Mouse (Mus musculus) myocyte (in vitro differentiated cells): ENCODE measurements around the gene Zfr2.

Source experiments
- CEBPB ChIP-seq: IDR thresholded peaks from 2 replicates; pipeline ENCODE4 v1.6.1; 2011; ENCODE audit warnings: mild to moderate bottlenecking, moderate library complexity; ENCODE audit not compliant: poor library complexity, insufficient read depth, severe bottlenecking
- E2F4 ChIP-seq: IDR thresholded peaks from one replicate; pipeline ENCODE4 v1.6.1; 2011; ENCODE audit warnings: mild to moderate bottlenecking, control low read depth, moderate library complexity; ENCODE audit not compliant: insufficient read depth
- MAX ChIP-seq: IDR thresholded peaks from one replicate; pipeline ENCODE4 v1.6.1; 2011; ENCODE audit warnings: low read depth, mild to moderate bottlenecking, control low read depth
- MYOD1 ChIP-seq, 3 experiments: IDR thresholded peaks; one replicate each; pipeline ENCODE4 v1.6.1; 2011; ENCODE audit warnings: control low read depth in 2 of 3, low read depth in 2 of 3, mild to moderate bottlenecking in 2 of 3, moderate library complexity in 1 of 3; ENCODE audit not compliant: insufficient read length in 2 of 3, control insufficient read depth in 1 of 3
- MYOG ChIP-seq, 3 experiments: IDR thresholded peaks; one replicate each; pipeline ENCODE4 v1.6.1; 2011; ENCODE audit warnings: control low read depth in 2 of 3, low read depth in 2 of 3, mild to moderate bottlenecking in 2 of 3; ENCODE audit not compliant: insufficient read length in 2 of 3, control insufficient read depth in 1 of 3, insufficient read depth in 1 of 3
- POLR2A ChIP-seq: IDR thresholded peaks from one replicate; pipeline ENCODE4 v1.6.1; 2011; ENCODE audit warnings: low read depth, mild to moderate bottlenecking, control low read depth, moderate library complexity; ENCODE audit not compliant: insufficient read length
- POLR2AphosphoS2 ChIP-seq: IDR thresholded peaks from one replicate; pipeline ENCODE4 v1.6.1; 2011; ENCODE audit warnings: low read depth, control low read depth; ENCODE audit not compliant: insufficient read length
- REST ChIP-seq: IDR thresholded peaks from one replicate; pipeline ENCODE4 v1.6.1; 2011; ENCODE audit warnings: mild to moderate bottlenecking, control low read depth, moderate library complexity; ENCODE audit not compliant: insufficient read depth, insufficient read length
- SRF ChIP-seq: IDR thresholded peaks from one replicate; pipeline ENCODE4 v1.6.1; 2011; ENCODE audit warnings: low read depth; ENCODE audit not compliant: control insufficient read depth, insufficient read length
- TCF12 ChIP-seq: IDR thresholded peaks from one replicate; pipeline ENCODE4 v1.6.1; 2011; ENCODE audit warnings: mild to moderate bottlenecking, control low read depth; ENCODE audit not compliant: poor library complexity, insufficient read depth, severe bottlenecking
- TCF3 ChIP-seq: IDR thresholded peaks from one replicate; pipeline ENCODE4 v1.6.1; 2011; ENCODE audit warnings: low read depth, control low read depth; ENCODE audit not compliant: insufficient read length
- USF1 ChIP-seq: IDR thresholded peaks from one replicate; pipeline ENCODE4 v1.6.1; 2011; ENCODE audit warnings: low read depth, mild to moderate bottlenecking, control low read depth, moderate library complexity

DNA sequence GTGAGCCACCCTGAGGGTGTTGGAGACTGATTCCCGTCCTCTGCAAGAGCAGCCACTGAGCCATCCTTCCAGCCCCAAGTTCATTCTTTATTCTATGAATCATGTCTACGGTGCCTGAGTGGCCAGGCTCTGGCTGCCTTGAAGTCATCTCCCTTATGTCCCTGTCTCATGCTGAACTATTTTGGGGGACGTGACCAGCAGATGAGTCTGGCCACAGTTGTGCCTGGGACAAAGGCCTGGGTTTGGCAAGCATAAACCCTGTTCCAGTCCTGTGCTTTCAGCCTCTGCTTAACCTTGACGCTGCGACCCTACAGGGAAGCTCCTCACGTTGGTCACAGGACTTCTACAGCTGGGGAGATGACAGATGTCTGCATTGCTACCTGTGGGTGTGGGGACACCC lies 35.6 kb upstream of the Zfr2 start:
- peak; percentile 55 for TF ChIP-seq POLR2A
- no peak for TF ChIP-seq POLR2AphosphoS2
- no peak for TF ChIP-seq USF1
- TF ChIP-seq CEBPB, result no peak
- no peak for TF ChIP-seq E2F4
- TF ChIP-seq MYOG (IDR thresholded peaks at IDR 0.05; ENCODE audit: control insufficient read depth in 1 of 3, insufficient read depth in 1 of 3, insufficient read length in 2 of 3, low read depth in 2 of 3), result peak in 1 of 3 experiments; percentile 76
- no peak for TF ChIP-seq MAX
- no peak for TF ChIP-seq TCF12
- TF ChIP-seq SRF, result peak; percentile 25
- peak in 1 of 3 experiments; percentile 72 for TF ChIP-seq MYOD1 (IDR thresholded peaks at IDR 0.05; ENCODE audit: control insufficient read depth in 1 of 3, insufficient read length in 2 of 3, low read depth in 2 of 3)
- no peak for TF ChIP-seq TCF3
- TF ChIP-seq REST, result no peak
